Mouse (Mus musculus) stomach, embryonic 16.5 days (tissue): ENCODE measurements around the gene Nrxn3. TPM values are rescaled to one million over a fixed set of nuclear protein-coding genes. Genes with fewer than 3 reads are reported as not detected.

Source experiments
- ATAC-seq: fragments of 200-750 bp; cut with Nextera tagmentation; 2 replicates; pipeline ENCODE4 v1.8.0; 2017; ENCODE audit warnings: moderate number of reproducible peaks, moderate TSS enrichment; ENCODE audit not compliant: insufficient read depth, low FRiP score
- H3K27ac ChIP-seq: fragments of 300-500 bp; sonication (generic); 2 replicates; pipeline ENCODE4 v1.5.1; 2014; ENCODE audit warnings: low read length
- H3K27me3 ChIP-seq: fragments of 300-500 bp; sonication (generic); 2 replicates; pipeline ENCODE4 v1.6.1; 2014; ENCODE audit warnings: low read length, control low read depth, mixed read lengths; ENCODE audit not compliant: control insufficient read depth, insufficient read depth
- H3K36me3 ChIP-seq: fragments of 300-500 bp; sonication (generic); 2 replicates; pipeline ENCODE4 v1.6.1; 2014; ENCODE audit warnings: low read length; ENCODE audit not compliant: control insufficient read depth, insufficient read depth
- H3K4me1 ChIP-seq: fragments of 300-500 bp; sonication (generic); 2 replicates; pipeline ENCODE4 v1.6.1; 2014; ENCODE audit warnings: low read length, control low read depth, mixed read lengths; ENCODE audit not compliant: control insufficient read depth, insufficient read depth
- H3K4me2 ChIP-seq: fragments of 300-500 bp; sonication (generic); 2 replicates; pipeline ENCODE4 v1.6.1; 2014; ENCODE audit warnings: low read depth, low read length, mixed read lengths
- H3K4me3 ChIP-seq: fragments of 300-500 bp; sonication (generic); replicated peaks from 2 replicates; pipeline ENCODE4 v1.5.1; 2014; ENCODE audit warnings: mild to moderate bottlenecking, low read length
- H3K9ac ChIP-seq: fragments of 300-500 bp; sonication (generic); 2 replicates; pipeline ENCODE4 v1.6.1; 2014; ENCODE audit warnings: low read length
- H3K9me3 ChIP-seq: fragments of 300-500 bp; sonication (generic); replicated peaks from 2 replicates; pipeline ENCODE4 v1.6.1; 2016; ENCODE audit warnings: low read length, control low read depth; ENCODE audit not compliant: control insufficient read depth
- WGBS: fragments of 180-500 bp; shearing (Covaris S2); extraction: QIAGEN DNeasy Blood & Tissue Kit; methylation state at CpG from one replicate; pipeline ENCODE4 v1.1.7; 2014; 5-methylcytosine and 5-hydroxymethylcytosine counted together
- polyA plus RNA-seq: library from polyadenylated mRNA; unstranded; fragments of >200 nt; fragmentation: Nextera tagmentation; extraction: Ambion mirVana; gene quantifications from 2 replicates; pipeline ENCODE4 v1.2.1, GENCODE M21; 2015

Gene Nrxn3
- polyA plus RNA-seq, 1 experiment from 2014 or later: 2.2 TPM

GRCm38 (mm10) chr12:89035984-89036618, 313.4 kb downstream of the Nrxn3 start:
- no peaks in the 10 kb centered on the region for H3K27me3 ChIP-seq
- no peaks in the 10 kb centered on the region for H3K9me3 ChIP-seq
- no peak overlapping the region for H3K4me3 ChIP-seq
- H3K4me2 ChIP-seq: no peak overlapping the region
- no peak overlapping the region for H3K9ac ChIP-seq
- WGBS: 76% methylated on average over 4 of the region's 4 CpGs
- no peak for ATAC-seq
- no peaks in the 10 kb centered on the region for H3K36me3 ChIP-seq
- no peak overlapping the region for H3K27ac ChIP-seq
- H3K4me1 ChIP-seq: no peaks in the 10 kb centered on the region

GRCm38 (mm10) chr12:89040151-89040550, 317.5 kb downstream of the Nrxn3 start:
- Histone ChIP-seq H3K27me3 (no peaks in the 10 kb centered on the region), H3K36me3 (no peaks in the 10 kb centered on the region)
- ATAC-seq: no peak

GRCm38 (mm10) chr12:89041429-89042107, 318.9 kb downstream of the Nrxn3 start:
- no peaks in the 10 kb centered on the region for H3K4me1 ChIP-seq
- no peak overlapping the region for H3K27ac ChIP-seq
- H3K4me2 ChIP-seq: no peak overlapping the region
- 80% methylated on average over 2 of the region's 2 CpGs for WGBS
- no peak overlapping the region for H3K4me3 ChIP-seq
- ATAC-seq: no peak
- no peak overlapping the region for H3K9ac ChIP-seq
- H3K9me3 ChIP-seq: no peaks in the 10 kb centered on the region
- H3K36me3 ChIP-seq: no peaks in the 10 kb centered on the region
- no peaks in the 10 kb centered on the region for H3K27me3 ChIP-seq

More at GRCm38 (mm10) chr12:89040151-89040550, 317.5 kb downstream of the Nrxn3 start:
- Histone ChIP-seq H3K27ac (no peak overlapping the region), H3K4me3 (no peak overlapping the region), H3K9me3 (no peaks in the 10 kb centered on the region), H3K9ac (no peak overlapping the region), H3K4me1 (no peaks in the 10 kb centered on the region), H3K4me2 (no peak overlapping the region)

DNA sequence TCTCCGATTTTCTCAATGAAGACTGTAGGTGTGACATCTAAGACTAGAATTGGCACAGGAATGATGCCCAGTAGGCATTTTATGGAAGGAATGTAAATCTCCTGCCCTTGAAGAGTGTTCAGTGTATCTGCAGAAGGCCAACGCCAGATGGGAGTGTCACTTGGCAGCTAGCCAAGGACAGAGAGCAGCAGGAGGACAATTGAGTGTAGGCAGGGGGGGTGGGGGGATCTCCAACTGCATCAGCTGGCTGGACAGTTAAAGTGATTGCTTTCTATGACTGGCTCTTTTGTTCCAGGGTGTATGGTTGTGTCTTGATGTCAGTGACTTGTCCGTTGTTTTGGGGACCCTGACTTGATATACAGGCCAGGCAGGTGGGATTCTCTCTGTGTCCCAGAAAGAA, 326.6 kb downstream of the Nrxn3 start:
- WGBS: 42% methylated on average over 3 of the region's 3 CpGs

GRCm38 (mm10) chr12:89049686-89050085, 327.0 kb downstream of the Nrxn3 start:
- Histone ChIP-seq H3K9ac (no peak overlapping the region), H3K9me3 (no peaks in the 10 kb centered on the region), H3K4me2 (no peak overlapping the region), H3K27me3 (no peaks in the 10 kb centered on the region), H3K36me3 (no peaks in the 10 kb centered on the region), H3K4me1 (no peaks in the 10 kb centered on the region), H3K27ac (no peak overlapping the region), H3K4me3 (no peak overlapping the region)
- ATAC-seq: no peak

More for the DNA sequence above, 326.6 kb downstream of the Nrxn3 start:
- Histone ChIP-seq H3K4me2 (no peak overlapping the region), H3K9ac (no peak overlapping the region), H3K27ac (no peak overlapping the region), H3K27me3 (no peaks in the 10 kb centered on the region), H3K4me1 (no peaks in the 10 kb centered on the region), H3K4me3 (no peak overlapping the region), H3K36me3 (no peaks in the 10 kb centered on the region), H3K9me3 (no peaks in the 10 kb centered on the region)
- ATAC-seq: no peak

GRCm38 (mm10) chr12:89072436-89072835, 349.8 kb downstream of the Nrxn3 start:
- no peaks in the 10 kb centered on the region for H3K36me3 ChIP-seq
- no peaks in the 10 kb centered on the region for H3K27me3 ChIP-seq
- H3K4me1 ChIP-seq: no peaks in the 10 kb centered on the region
- no peak for ATAC-seq
- no peak overlapping the region for H3K4me2 ChIP-seq
- H3K9me3 ChIP-seq: no peaks in the 10 kb centered on the region
- no peak overlapping the region for H3K9ac ChIP-seq
- H3K4me3 ChIP-seq: no peak overlapping the region
- H3K27ac ChIP-seq: no peak overlapping the region

DNA sequence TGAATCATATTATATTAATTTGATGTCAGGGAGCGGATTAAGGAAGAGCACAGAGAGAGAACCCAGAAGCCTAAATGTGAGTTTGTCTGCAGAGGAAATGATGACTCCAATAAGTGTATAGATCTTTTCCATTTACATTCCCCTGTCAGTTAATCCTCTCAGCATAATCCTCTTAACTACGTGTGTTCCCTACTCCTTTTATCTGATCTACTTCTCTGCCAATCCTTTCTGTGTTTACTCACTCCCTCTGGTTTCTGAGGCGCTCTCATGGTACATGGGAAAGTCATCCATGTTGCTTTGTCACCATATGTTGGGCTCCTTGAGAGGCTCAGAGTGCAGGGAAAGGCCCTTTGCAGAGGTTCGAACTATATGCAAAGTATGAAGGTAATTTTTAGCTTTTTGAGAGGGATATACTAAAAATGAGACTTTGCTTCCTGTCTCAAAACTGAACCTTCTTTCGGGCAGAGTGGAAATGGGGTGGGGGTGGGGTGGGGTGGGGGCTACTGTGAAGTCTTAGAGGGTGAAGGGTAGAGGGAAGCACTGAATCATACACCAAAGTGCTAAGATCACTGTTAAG, 350.6 kb downstream of the Nrxn3 start:
- 63% methylated on average over 5 of the region's 5 CpGs for WGBS
- H3K9ac ChIP-seq: no peak overlapping the region
- no peaks in the 10 kb centered on the region for H3K4me1 ChIP-seq
- H3K4me3 ChIP-seq: no peak overlapping the region
- H3K9me3 ChIP-seq: no peaks in the 10 kb centered on the region
- ATAC-seq: no peak
- no peaks in the 10 kb centered on the region for H3K36me3 ChIP-seq
- no peaks in the 10 kb centered on the region for H3K27me3 ChIP-seq
- H3K4me2 ChIP-seq: no peak overlapping the region
- H3K27ac ChIP-seq: no peak overlapping the region

DNA sequence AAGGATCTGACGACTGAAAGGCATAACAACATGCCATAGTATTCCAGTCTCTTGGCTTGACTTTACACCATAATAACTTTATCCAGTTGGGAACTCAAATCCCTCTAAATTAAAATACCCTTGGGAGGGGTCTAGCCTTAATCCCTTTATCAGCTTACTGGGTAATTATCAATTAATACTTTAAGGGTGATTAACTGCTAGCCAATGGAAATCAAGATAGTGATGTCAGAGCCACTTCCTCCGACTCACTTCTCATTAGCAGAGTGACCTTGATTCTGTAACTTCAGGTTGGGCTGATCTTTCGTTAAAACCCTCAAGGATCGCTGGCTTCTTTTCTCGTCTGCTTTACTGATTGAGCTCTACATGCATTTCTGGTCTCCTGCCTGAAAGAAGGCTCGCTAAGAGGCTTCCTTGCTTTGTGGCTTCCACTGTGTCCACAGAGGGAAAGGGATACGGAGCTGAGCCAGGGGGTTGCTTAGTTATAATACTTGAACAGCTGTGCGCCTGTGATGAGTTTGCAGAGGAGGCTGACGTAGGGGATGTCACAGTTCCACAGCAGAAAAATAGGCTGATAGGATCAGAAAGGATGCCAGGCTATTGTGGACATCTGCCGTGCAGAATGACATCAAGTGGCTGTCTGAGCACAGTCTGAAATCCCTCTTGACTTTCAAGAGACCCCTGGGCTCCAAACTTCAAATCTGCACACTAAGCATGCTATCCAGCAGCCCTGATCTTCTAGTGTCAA, 352.0 kb downstream of the Nrxn3 start:
- Histone ChIP-seq H3K27me3 (no peaks in the 10 kb centered on the region), H3K4me2 (no peak overlapping the region), H3K4me1 (no peaks in the 10 kb centered on the region), H3K9me3 (no peaks in the 10 kb centered on the region), H3K4me3 (no peak overlapping the region), H3K36me3 (no peaks in the 10 kb centered on the region), H3K9ac (no peak overlapping the region), H3K27ac (no peak overlapping the region)
- WGBS: 57% methylated on average over 10 of the region's 10 CpGs
- ATAC-seq: no peak
